Mouse (Mus musculus) mouse trophoblast stem cell (cell line): ENCODE measurements around the gene Ccnt1.

Source experiments
- in situ Hi-C, 2 experiments: fragments of 300-500 bp; cut with MseI, MboI; formaldehyde crosslinking; loops; 2 replicates in 1 of 2; 3 replicates in 1 of 2; pipeline ENCODE4 v1.15.1; 2025

Gene Ccnt1

GRCm38 (mm10) chr15:98570873-98571538 is at the start of gene Ccnt1, which contains the start of gene 4930415O20Rik:
Gene Ccnt1, minus strand, starts transcription at chr15:98570923.
Gene 4930415O20Rik, plus strand, starts transcription at chr15:98571004.
- in situ Hi-C loops = no loop called here

GRCm38 (mm10) chr15:98617176-98617537 is 46.4 kb upstream of the Ccnt1 start:
- in situ Hi-C loops = loop anchor here (5.0 kb wide), 2 partner anchors 35 to 40 kb away; no protein-coding TSS in a partner anchor

DNA sequence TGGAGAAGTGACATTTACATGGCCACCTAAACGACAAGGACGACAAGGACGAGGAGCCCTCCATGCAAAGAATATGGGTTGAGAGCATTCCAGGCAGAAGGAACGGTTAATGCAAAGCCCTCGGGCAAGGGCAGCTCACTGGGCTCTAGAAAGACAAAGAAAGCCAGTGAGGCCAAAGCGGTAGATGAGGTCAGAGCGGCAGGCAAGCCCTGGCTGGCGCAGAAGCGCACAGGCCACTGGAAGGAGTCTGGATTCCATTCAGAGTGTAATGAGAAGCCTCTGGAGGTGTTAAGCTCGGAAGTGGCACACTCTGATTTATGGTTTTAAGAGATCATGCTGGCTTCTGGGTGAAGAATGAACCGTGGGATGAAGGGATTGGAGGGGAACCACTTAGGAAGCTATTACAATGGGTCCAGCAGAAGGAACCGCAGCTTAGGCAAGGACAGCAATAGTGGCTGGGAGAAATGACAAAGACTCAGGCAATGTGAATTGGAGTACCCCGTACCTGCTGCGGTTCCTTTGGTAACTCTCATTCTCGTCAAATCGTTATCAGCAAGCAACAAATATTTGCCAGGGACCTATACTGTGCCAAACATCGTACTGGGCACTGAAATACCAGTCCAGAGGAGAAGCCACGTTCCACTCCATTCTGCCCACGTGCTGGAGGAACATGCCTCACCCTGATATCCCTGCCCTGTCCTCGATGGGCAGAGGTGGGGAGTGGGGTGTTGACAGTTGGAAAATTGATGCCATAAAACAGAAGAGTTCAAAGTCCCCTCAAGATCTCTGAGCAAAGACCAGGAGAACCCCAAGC is 45.8 kb upstream of the Ccnt1 start:
- in situ Hi-C loops = loop anchor here (5.0 kb wide), 2 partner anchors 34 to 39 kb away; no protein-coding TSS in a partner anchor

DNA sequence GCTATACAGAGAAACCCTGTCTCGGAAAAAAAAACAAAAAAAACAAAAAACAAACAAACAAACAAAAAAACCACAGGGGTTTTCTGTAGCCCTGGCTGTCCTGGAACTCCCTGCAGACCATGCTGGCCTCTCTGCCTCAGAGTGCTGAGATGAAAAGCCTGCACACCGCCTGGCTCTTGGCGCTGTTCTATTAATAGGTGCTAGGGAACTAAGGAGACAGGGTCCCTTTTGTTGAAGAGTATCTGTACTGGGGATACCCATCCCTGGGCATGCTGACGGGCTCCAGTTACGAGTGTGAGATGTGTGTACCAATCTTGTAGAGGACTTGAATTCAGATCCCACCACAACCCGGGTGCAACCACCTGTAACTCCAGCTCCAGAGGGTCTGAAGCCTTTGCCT is 45.0 kb upstream of the Ccnt1 start:
- in situ Hi-C loops = loop anchor here (5.0 kb wide), 2 partner anchors 33 to 38 kb away; no protein-coding TSS in a partner anchor

DNA sequence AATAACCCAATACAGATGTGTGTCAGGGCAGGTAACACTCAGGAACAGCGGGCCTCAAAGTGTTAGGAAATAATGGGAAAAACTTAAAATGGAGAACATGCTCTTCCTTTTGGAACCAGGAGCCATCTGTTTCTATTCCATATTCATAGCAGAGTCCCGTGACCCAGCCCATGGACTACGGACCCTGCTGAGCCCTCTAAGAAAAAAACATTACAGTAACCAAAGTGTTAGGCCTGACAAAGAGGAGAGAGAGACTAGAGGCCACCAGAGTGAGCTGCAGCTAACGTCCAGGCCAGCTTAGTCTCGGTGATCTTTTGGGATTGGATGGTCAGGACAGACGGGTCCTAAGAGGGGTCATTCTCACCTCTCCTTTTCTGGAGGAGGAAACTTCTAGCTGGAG is 44.2 kb upstream of the Ccnt1 start:
- in situ Hi-C loops = loop anchor here (5.0 kb wide), 2 partner anchors 33 to 38 kb away; no protein-coding TSS in a partner anchor

DNA sequence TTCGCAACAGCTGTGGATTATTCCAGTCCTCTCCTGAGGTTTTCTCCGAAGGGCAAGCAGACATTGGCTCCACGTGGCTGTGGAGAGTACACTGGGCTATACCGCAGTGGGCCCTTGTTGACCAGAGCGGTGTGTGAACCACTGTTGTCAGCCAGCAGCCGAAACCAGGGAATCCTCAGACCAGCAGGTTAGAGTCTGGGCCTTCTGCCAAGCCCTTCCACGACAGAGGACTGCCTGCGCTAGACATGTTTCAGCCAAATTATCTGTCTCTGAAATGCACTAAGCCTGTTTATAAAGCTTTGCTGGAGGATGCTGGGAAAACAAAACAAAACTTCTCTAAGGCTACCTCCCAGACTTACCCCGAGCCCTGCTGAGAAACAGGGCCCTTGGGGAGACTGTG is 43.8 kb upstream of the Ccnt1 start:
- in situ Hi-C loops = no loop called here

- in situ Hi-C loops = no loop called here
These were observed 41.5 kb upstream of the Ccnt1 start for GRCm38 (mm10) chr15:98612229-98612628.

DNA sequence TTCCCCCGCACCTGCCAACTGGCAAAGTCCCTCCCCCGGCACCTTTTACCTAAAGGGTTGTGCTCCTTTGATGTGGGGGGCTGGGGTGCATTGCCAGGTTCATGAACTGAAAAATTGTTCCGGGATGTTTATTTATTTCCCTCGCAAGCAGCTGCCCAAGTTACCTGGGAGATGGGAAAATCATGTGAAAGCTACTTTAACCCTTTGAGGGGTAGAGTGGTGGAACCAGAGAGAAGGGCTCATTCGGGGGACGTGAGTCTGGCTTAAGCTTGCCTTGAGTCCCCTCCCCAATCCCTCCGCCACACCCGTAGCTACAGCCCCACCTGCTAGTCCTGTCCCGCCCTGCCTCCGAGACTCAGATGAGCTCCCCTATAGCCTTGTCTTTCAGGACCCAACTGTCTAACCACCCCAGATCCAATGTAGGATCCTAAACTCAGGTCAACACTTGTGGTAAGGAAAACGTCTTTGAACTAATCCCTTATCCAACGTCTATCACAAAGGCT is 39.5 kb upstream of the Ccnt1 start:
- in situ Hi-C loops = no loop called here

GRCm38 (mm10) chr15:98609331-98610130 is 38.8 kb upstream of the Ccnt1 start, which contains the start of gene Adcy6:
Gene Adcy6, minus strand, starts transcription at chr15:98610076.
- in situ Hi-C loops = no loop called here

DNA sequence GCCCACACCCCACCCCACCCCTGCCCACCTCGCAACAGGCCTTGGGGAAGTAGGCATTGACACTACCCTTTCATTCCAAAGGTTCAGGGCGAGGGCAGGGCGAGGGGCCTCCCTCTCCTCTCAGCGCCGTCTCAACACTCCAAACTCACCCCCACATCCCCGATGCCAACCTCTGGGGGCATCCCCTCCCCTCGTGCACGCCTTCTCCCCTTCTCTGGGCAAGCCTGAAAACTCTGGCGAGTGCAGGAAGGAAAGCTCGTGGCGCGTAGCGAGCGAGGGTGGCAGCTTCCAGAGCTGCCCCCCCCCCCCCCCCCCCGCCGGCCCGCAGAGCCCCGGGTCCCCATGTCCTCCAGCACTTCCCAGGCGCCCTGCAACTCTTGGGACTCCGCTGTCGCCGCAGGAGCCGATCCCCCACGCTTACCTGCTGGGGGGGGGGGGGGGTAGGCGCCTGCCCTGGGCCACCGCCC is 38.1 kb upstream of the Ccnt1 start:
- in situ Hi-C loops = no loop called here

DNA sequence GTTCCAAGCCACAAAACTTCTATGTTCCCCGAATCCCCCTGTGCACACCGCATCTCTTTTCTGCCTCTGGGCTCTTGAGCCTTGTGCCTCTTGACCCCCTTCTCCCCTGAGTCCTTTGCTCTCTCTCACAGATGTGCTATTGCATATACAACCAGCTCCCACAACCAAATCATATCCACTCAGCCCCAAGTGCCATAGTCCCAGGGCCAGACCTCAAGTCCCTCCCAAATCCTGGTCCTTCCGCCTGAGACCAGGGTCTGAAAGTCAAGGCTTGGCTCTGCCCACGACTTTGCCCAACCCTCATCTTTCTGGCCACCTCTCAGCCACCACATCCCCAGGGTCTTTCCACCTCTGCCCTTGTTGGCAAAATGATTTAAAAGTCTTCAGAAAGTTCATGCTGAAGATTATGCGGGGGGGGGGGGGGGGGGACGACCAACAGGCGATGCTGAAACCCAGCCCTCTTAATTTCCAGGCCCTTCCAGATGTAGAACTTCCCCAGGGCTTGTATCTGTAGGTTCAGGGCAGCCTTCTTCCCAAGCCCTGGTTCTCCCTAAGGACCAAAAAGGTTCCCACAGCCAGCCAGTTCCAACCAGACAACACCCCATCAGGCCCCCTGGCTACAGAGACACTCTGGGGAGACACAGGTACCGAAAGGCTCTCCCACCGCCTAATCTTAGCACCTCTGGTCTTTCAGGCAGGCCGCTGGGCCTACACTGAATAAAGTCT is 37.5 kb upstream of the Ccnt1 start:
- in situ Hi-C loops = no loop called here

GRCm38 (mm10) chr15:98607557-98607956 is 36.8 kb upstream of the Ccnt1 start:
- in situ Hi-C loops = no loop called here

GRCm38 (mm10) chr15:98606739-98607138 is 36.0 kb upstream of the Ccnt1 start:
- in situ Hi-C loops = no loop called here

DNA sequence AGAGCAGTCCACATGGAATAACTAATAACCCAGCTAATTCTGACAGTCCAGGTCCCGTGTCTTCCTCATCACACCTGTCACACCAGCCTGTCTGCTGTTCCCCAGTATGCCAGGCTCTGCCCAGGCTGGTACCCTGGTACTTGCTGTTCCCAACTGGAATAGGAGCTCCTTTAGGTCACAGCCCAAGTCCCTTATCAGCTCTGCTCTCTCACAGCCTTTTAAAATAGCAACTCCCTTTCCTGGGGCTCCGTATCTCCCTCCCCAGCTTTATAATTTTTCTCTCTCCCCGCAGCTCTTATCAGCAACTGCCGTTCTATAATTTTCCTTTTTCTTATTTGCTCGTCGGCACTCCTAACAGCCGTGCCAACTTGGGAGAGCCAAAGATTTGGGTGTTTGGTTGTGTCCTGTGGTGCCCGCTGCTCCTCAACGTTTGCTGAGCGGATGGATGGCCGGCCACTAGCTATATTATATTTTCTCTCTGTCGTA is 35.4 kb upstream of the Ccnt1 start:
- in situ Hi-C loops = no loop called here

DNA sequence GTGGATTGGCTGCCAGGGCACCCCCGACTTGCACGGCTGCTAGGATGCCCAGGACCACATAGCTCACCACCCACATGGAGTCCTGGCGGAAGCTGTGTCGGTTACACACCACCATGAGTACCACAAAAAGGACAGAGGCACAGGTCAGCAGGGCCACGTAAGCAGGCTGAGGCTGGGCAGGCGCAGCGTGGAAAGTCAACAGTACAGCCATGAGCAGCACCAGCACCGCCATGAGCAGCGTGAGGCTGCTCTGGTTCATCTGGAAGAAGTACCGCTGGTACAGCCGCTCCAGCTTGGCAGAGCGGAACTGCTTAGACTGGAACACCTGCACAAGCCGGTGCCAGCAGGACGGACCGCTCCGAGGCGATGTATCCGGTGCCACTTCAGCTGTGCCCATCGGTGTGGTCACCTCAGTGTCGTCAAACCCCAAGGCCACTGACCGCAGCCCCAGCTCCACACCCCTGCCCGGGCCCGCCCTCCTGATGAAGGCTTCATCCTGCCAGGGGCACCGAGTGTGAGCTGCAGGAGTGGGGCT is 33.4 kb upstream of the Ccnt1 start:
- in situ Hi-C loops = no loop called here

DNA sequence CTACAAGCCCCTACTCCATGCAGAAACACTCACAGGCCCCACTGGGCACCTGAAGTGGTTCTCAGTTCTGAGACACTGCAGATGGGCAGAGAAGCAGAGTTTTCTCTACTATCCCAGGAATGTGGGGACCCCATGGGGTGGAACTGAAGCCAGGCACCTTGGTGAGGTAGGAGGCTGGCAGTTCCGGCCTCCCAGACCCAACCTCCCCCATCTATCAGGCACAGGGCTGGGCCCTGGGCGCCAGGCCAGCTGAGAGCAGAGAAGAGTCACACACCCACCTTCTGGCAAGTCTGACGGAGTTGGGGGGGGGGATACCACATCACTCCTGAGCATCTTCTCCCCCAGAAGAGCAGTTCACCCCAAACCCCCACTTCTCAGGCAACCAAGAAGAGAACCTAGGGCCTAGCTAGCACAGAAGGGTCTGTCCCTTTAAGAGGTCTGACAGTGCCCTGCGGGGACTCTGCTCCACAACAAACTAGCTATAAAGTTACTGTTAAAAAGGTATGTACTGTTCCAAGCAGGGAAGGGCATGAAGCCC is 32.3 kb upstream of the Ccnt1 start:
- in situ Hi-C loops = no loop called here

GRCm38 (mm10) chr15:98602191-98602881 is 31.6 kb upstream of the Ccnt1 start:
- in situ Hi-C loops = no loop called here

DNA sequence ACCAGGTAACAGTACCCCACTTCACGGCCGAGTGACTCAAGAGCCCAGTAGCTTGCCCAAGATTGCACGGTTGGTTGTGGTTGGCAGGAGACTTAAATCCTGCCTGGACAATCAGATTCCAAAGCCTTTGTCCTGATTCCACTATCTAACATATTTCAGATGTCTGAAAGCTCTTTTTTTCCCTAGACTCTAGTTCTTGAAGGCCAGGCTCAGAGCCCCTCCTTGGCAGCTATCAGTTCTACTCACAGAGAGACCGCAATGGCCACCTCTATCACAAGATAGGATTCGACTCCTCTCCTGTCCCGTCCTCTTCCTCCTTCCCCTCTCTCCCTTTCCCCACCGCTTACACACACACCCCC is 31.1 kb upstream of the Ccnt1 start:
- in situ Hi-C loops = no loop called here

DNA sequence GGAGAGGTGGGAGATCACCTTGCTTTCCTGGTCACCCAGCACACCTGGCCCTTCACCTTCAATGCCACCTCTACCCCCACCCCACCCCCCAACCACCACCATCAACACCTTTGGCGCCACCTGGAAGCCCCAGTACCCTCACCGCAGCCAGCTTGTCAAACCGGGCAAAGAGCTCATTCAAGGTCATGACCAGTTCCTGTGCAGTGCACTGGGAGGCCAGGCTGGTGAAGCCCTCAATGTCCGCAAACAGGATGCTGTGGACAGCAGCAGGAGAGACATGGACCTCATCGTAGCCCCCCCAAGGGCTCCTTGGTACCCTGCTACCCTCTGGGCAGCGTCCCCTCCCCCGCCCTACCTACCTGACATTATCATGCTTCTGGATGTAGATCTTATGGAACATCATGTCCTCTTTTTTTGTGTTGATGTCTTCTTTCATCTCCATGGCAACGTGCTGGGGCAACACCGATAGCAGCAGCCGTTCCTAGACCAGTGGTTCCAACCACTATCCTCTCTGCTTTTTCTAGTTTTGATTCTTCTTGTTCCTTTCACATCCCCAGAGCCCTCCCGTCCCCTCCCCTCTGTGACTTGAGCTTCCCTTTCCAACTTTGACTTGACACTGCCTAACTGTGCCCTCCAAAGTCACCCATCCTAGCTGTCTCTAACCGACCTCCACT is 29.4 kb upstream of the Ccnt1 start:
- in situ Hi-C loops = no loop called here
